11 mouse cellular contexts compared by ENCODE assay signal in the genomic region with DNA sequence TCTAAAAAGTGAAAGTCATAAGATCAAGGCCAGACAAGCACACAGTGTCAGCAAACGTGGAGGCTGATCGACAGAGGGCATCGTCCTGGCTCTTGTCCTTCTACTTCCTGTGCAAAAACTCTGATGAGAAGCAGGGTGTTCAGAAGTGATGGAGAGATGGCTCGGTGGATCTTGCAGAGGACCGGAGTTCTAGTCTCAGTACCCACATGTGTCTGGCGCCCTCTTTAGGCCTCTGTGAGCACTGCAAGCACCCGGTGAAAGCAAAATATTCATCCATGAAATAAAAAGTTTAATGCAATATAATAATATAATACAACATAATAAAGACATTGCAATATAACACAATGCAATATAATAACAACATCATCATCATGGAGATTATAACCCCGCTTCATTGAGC. TPM values are rescaled to one million over a fixed set of nuclear protein-coding genes. Genes with fewer than 3 reads are reported as not detected.
DNase-seq lines count a peak whose midpoint lies in the region; TF ChIP-seq lines count a peak whose summit lies in the region.
"Had no signal": no experiment of that assay in that cellular context is flagged by ENCODE, and none has a peak within 500 bp of the region (broad histone marks: within the 10 kb centered on the region; RNA-seq: fewer than 3 reads in every experiment).

No protein-coding gene starts in this region.

- peak; percentile 39 for TF ChIP-seq CTCF in kidney, adult 2 months (conservative IDR thresholded peaks at IDR 0.05; ENCODE audit: insufficient read depth, insufficient read length, low read depth, low read length)
- TF ChIP-seq CTCF in spleen, adult 2 months (IDR thresholded peaks at IDR 0.05; ENCODE audit: extremely low read depth, insufficient read depth, insufficient read length, insufficient replicate concordance): peak; percentile 8; the same call in 1 of the 2 replicates

- TF ChIP-seq POLR2A in kidney, adult 2 months (IDR thresholded peaks at IDR 0.05; ENCODE audit: low read depth, low read length): no peak
- TF ChIP-seq POLR2A in spleen, adult 2 months (IDR thresholded peaks at IDR 0.05; ENCODE audit: low read depth, low read length): no peak

- no peak for DNase-seq in kidney, adult 2 months
- DNase-seq in kidney, postnatal 4 days: no peak
- DNase-seq in spleen, adult 2 months (ENCODE audit: low read depth in 1 of 2, low spot score in 2 of 2): no peak
- no peak for DNase-seq in spleen, postnatal 14 days (ENCODE audit: low spot score in 2 of 2)
- peak; percentile 64 to 73 for DNase-seq in cerebellum, postnatal 14 days
- DNase-seq in splenic B cell, adult 2 months (ENCODE audit: low read depth, low spot score): peak; percentile 20
- DNase-seq in thymus, postnatal 10 days (ENCODE audit: low spot score in 2 of 2): no peak
- no peak for DNase-seq in urinary bladder, postnatal 14 days (ENCODE audit: low spot score)
- DNase-seq: lung, postnatal 14 days had no signal

- no peaks in the 10 kb centered on the region for H3K36me3 ChIP-seq in kidney, adult 2 months (ENCODE audit: control insufficient read depth, insufficient read depth, low read length)
- H3K36me3 ChIP-seq in spleen, adult 2 months (ENCODE audit: control insufficient read depth, insufficient read depth, low read length): no peaks in the 10 kb centered on the region
- no peaks in the 10 kb centered on the region for H3K36me3 ChIP-seq in splenic B cell, adult 2 months (ENCODE audit: control insufficient read depth, insufficient read depth, low read length, poor library complexity, severe bottlenecking)
- H3K36me3 ChIP-seq: heart, embryonic 15.5 days had no signal

- H3K4me3 ChIP-seq in kidney, adult 2 months (ENCODE audit: insufficient read depth, low read depth, low read length): no peak overlapping the region
- H3K4me3 ChIP-seq in spleen, adult 2 months (ENCODE audit: extremely low read depth, insufficient read depth, insufficient read length): no peak overlapping the region
- H3K4me3 ChIP-seq: erythroblast, embryonic 14.5 days; heart, embryonic 15.5 days had no signal

- no peaks in the 10 kb centered on the region for H3K4me1 ChIP-seq in kidney, adult 2 months (ENCODE audit: control insufficient read depth, insufficient read depth, low read length)
- no peaks in the 10 kb centered on the region for H3K4me1 ChIP-seq in spleen, adult 2 months (ENCODE audit: control insufficient read depth, insufficient read depth, insufficient read length)
- H3K4me1 ChIP-seq: heart, embryonic 15.5 days had no signal

- no peak overlapping the region for H3K27ac ChIP-seq in kidney, adult 2 months (ENCODE audit: insufficient read depth, low read depth, low read length)
- H3K27ac ChIP-seq in spleen, adult 2 months (ENCODE audit: insufficient read depth, low read length): no peak overlapping the region
- H3K27ac ChIP-seq: heart, embryonic 15.5 days had no signal

- 58% methylated on average over 8 of the region's 8 CpGs for WGBS in kidney, adult 2 months
- WGBS in spleen, adult 2 months: 52% methylated on average over 8 of the region's 8 CpGs

- no peaks in the 10 kb centered on the region for H3K27me3 ChIP-seq in kidney, adult 2 months (replicated peaks; ENCODE audit: control insufficient read depth, insufficient read depth, low read length)
- no peaks in the 10 kb centered on the region for H3K27me3 ChIP-seq in spleen, adult 2 months (ENCODE audit: control insufficient read depth, insufficient read depth, low read length)
- H3K27me3 ChIP-seq in splenic B cell, adult 2 months (ENCODE audit: control insufficient read depth, insufficient read depth, low read length, poor library complexity, severe bottlenecking): no peaks in the 10 kb centered on the region
- H3K27me3 ChIP-seq: heart, embryonic 15.5 days had no signal

RNA-seq across cellular contexts. Expression of a gene that starts 54.6 kb away (rescaled TPM):
- 2.5 and 2.6 TPM in 2 replicates for polyA plus RNA-seq in kidney, adult 2 months (2012; rRNA removed)
- 0.12 and 0.22 TPM in 2 replicates for polyA plus RNA-seq in spleen, adult 2 months (2012; rRNA removed)
- polyA plus RNA-seq: erythroblast, embryonic 14.5 days; heart, embryonic 15.5 days had no signal

RNA-seq across cellular contexts. Expression of a gene that starts 55.3 kb away (rescaled TPM):
- 20.6 and 21.0 TPM in 2 replicates for polyA plus RNA-seq in kidney, adult 2 months (2012; rRNA removed)
- polyA plus RNA-seq in spleen, adult 2 months (2012; rRNA removed): 69.0 and 75.4 TPM in 2 replicates

Comparison
In these comparisons a context has a peak if more than half of its experiments do, and no peak if none do; other contexts are left out.
1. DNase-seq: peak in cerebellum, postnatal 14 days (2 of 2) and splenic B cell, adult 2 months (single experiment); none in kidney, adult 2 months (single experiment), kidney, postnatal 4 days (0 of 2), spleen, adult 2 months (0 of 2), spleen, postnatal 14 days (0 of 2), thymus, postnatal 10 days (0 of 2) and urinary bladder, postnatal 14 days (single experiment).